In the genomic region with DNA sequence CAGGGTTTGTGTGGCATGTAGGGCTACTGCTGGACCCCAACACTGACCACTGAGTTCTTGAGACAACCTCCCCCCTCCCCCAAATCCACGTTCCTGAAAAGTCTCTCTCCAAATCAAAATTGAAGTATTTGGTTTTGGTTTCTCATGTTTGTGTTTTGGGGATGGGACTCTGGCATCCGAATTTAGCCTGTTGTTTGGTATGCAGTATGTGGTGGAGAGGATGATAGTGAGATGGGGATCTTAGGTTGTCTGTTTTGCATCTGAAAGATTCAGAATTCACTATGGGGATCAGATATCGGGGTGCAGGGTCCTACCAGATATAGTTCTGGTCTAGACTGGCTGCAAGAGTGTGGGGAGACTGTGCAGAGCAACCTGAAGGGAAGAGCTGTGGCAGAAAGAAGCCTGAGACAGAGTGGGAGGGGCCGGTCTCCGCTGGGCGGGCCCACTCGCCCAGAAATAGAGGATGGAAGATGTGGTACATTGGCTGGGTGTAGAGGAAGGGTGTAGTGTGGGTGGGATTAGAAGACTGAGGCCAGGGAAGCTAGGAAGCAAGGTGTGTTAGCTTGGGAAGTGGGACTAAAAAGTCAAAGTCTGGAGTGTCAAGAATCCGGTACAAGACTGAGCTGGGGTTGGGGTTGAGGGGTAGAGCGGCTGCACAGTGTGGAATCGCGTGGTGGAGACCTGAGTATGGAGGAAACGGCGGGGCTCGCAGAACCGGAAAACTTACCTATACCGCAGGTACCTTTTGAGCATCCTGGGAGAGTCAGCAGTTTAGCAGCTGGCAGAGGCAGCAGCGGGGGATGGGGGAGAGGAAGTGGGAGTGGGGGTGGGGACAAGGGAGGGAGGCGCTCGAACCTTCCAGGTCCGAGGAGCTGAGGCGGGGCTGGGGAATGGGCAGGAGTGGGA, we compare ENCODE assay signal across 8 mouse cellular contexts. TPM values are rescaled to one million over a fixed set of nuclear protein-coding genes. Genes with fewer than 3 reads are reported as not detected.
DNase-seq lines count a peak whose midpoint lies in the region; ATAC-seq and TF ChIP-seq lines count a peak whose summit lies in the region.

A gene (plus strand): TSS at position 444 of the 906 bp plus-strand sequence.

- peak; percentile 75 for ATAC-seq in heart, embryonic 12.5 days (ENCODE audit: insufficient number of reproducible peaks, low FRiP score)
- ATAC-seq in kidney, embryonic 15.5 days (replicated peaks; ENCODE audit: low FRiP score): peak; percentile 83
- ATAC-seq in midbrain, postnatal 0 days (ENCODE audit: low FRiP score): peak; percentile 39; the same call in 1 of the 2 replicates

- H3K4me3 ChIP-seq in bone marrow, adult 2 months (replicated peaks; ENCODE audit: control insufficient read depth, low read depth, low read length): peak within 1 kb of the TSS; percentile 85
- peak within 1 kb of the TSS; percentile 84 for H3K4me3 ChIP-seq in embryonic fibroblast, embryonic 13.5 days (ENCODE audit: insufficient read depth, low read length)
- H3K4me3 ChIP-seq in heart, embryonic 12.5 days: peak within 1 kb of the TSS; percentile 66
- peak within 1 kb of the TSS; percentile 53 for H3K4me3 ChIP-seq in kidney, embryonic 15.5 days (replicated peaks)
- H3K4me3 ChIP-seq in liver, adult 2 months (ENCODE audit: insufficient read depth, low read depth, low read length): peak within 1 kb of the TSS; percentile 68
- peak within 1 kb of the TSS; percentile 47 for H3K4me3 ChIP-seq in midbrain, postnatal 0 days (ENCODE audit: low read depth, low read length)

- H3K27ac ChIP-seq in bone marrow, adult 2 months (ENCODE audit: control insufficient read depth, insufficient read depth, low read depth, low read length, poor library complexity): peak within 1 kb of the TSS; percentile 74
- peak within 1 kb of the TSS; percentile 87 for H3K27ac ChIP-seq in embryonic fibroblast, embryonic 13.5 days (ENCODE audit: insufficient read depth, low read length)
- peak within 1 kb of the TSS; percentile 26; the same call in 1 of the 2 replicates for H3K27ac ChIP-seq in heart, embryonic 12.5 days (ENCODE audit: poor library complexity, severe bottlenecking)
- H3K27ac ChIP-seq in kidney, embryonic 15.5 days: peak within 1 kb of the TSS; percentile 74
- peak within 1 kb of the TSS; percentile 15 for H3K27ac ChIP-seq in liver, adult 2 months (replicated peaks; ENCODE audit: insufficient read depth, low read depth, low read length)
- peak within 1 kb of the TSS; percentile 43; the same call in 1 of the 2 replicates for H3K27ac ChIP-seq in midbrain, postnatal 0 days (ENCODE audit: low read depth, low read length)

- H3K9me3 ChIP-seq in heart, embryonic 12.5 days (replicated peaks): no peaks in the 10 kb centered on the region
- no peaks in the 10 kb centered on the region for H3K9me3 ChIP-seq in kidney, embryonic 15.5 days (replicated peaks)
- no peaks in the 10 kb centered on the region for H3K9me3 ChIP-seq in midbrain, postnatal 0 days (ENCODE audit: low read length)

- H3K9ac ChIP-seq in heart, embryonic 12.5 days: peak within 1 kb of the TSS; percentile 77
- peak within 1 kb of the TSS; percentile 31 for H3K9ac ChIP-seq in kidney, embryonic 15.5 days
- peak within 1 kb of the TSS; percentile 20 for H3K9ac ChIP-seq in liver, adult 2 months (ENCODE audit: low read depth, low read length)
- H3K9ac ChIP-seq in midbrain, postnatal 0 days (replicated peaks; ENCODE audit: low read length, poor library complexity, severe bottlenecking): peak within 1 kb of the TSS; percentile 71

- peak; percentile 48 to 54 for DNase-seq in CD8-positive naive resting alpha-beta T cell, adult 2 months (ENCODE audit: low read depth in 2 of 2, low spot score in 2 of 2)
- DNase-seq in liver, adult 2 months (ENCODE audit: extremely low read depth, low read depth, low spot score): peak; percentile 18
- peak; percentile 24 for DNase-seq in midbrain, postnatal 0 days (ENCODE audit: low spot score)
- DNase-seq in splenic B cell, adult 2 months (ENCODE audit: low read depth, low spot score): peak; percentile 61

- H3K27me3 ChIP-seq in heart, embryonic 12.5 days (replicated peaks): no peaks in the 10 kb centered on the region
- no peaks in the 10 kb centered on the region for H3K27me3 ChIP-seq in kidney, embryonic 15.5 days
- H3K27me3 ChIP-seq in liver, adult 2 months (ENCODE audit: control insufficient read depth, insufficient read depth, low read length): no peaks in the 10 kb centered on the region
- H3K27me3 ChIP-seq in midbrain, postnatal 0 days (ENCODE audit: insufficient read depth, low read length): no peaks in the 10 kb centered on the region
- no peaks in the 10 kb centered on the region for H3K27me3 ChIP-seq in splenic B cell, adult 2 months (ENCODE audit: control insufficient read depth, insufficient read depth, low read length, poor library complexity, severe bottlenecking)

- H3K4me1 ChIP-seq in bone marrow, adult 2 months (ENCODE audit: control insufficient read depth, insufficient read depth, low read length): no peaks in the 10 kb centered on the region; the same call in 1 of the 2 replicates
- peaks cover 6% of the 10 kb centered on the region for H3K4me1 ChIP-seq in embryonic fibroblast, embryonic 13.5 days (ENCODE audit: control insufficient read depth, insufficient read depth, low read length)
- H3K4me1 ChIP-seq in heart, embryonic 12.5 days (replicated peaks): peaks cover 21% of the 10 kb centered on the region
- H3K4me1 ChIP-seq in kidney, embryonic 15.5 days: peaks cover 30% of the 10 kb centered on the region
- peaks cover 12% of the 10 kb centered on the region for H3K4me1 ChIP-seq in liver, adult 2 months (ENCODE audit: control insufficient read depth, insufficient read depth, low read length)
- peaks cover 5% of the 10 kb centered on the region; the same call in 1 of the 2 replicates for H3K4me1 ChIP-seq in midbrain, postnatal 0 days (ENCODE audit: insufficient read depth, low read length)

- TF ChIP-seq POLR2A in bone marrow, adult 2 months (IDR thresholded peaks at IDR 0.05; ENCODE audit: borderline replicate concordance, control insufficient read depth, low read depth, low read length): no peak
- TF ChIP-seq POLR2A in embryonic fibroblast, embryonic 13.5 days (IDR thresholded peaks at IDR 0.05; ENCODE audit: low read depth, low read length): peak; percentile 80
- no peak for TF ChIP-seq POLR2A in liver, adult 2 months (IDR thresholded peaks at IDR 0.05; ENCODE audit: extremely low read depth, insufficient read depth, low read length)

- no peak for TF ChIP-seq CTCF in bone marrow, adult 2 months (IDR thresholded peaks at IDR 0.05; ENCODE audit: control insufficient read depth, insufficient read depth, low read length)
- TF ChIP-seq CTCF in embryonic fibroblast, embryonic 13.5 days (IDR thresholded peaks at IDR 0.05; ENCODE audit: borderline replicate concordance, insufficient read depth, low read length): no peak
- TF ChIP-seq CTCF in liver, adult 2 months (IDR thresholded peaks at IDR 0.05; ENCODE audit: low read depth, low read length): no peak
- TF ChIP-seq CTCF in midbrain, postnatal 0 days (IDR thresholded peaks at IDR 0.05): no peak

- peak within 1 kb of the TSS; percentile 81 for H3K4me2 ChIP-seq in heart, embryonic 12.5 days
- peak within 1 kb of the TSS; percentile 79 for H3K4me2 ChIP-seq in kidney, embryonic 15.5 days
- H3K4me2 ChIP-seq in midbrain, postnatal 0 days (ENCODE audit: low read depth, low read length, poor library complexity, severe bottlenecking): peak within 1 kb of the TSS; percentile 84

- no peaks in the 10 kb centered on the region for H3K79me2 ChIP-seq in liver, adult 2 months (ENCODE audit: control insufficient read depth, insufficient read depth, low read length)

- WGBS in bone marrow, adult 2 months: under 1% methylated on average over 21 of the region's 21 CpGs
- WGBS in heart, embryonic 12.5 days: 5% methylated on average over 21 of the region's 21 CpGs
- WGBS in kidney, embryonic 15.5 days: 4% methylated on average over 21 of the region's 21 CpGs
- WGBS in liver, adult 2 months: 5% methylated on average over 21 of the region's 21 CpGs
- whole genome bisulfite sequencing in midbrain, postnatal 0 days: 3% methylated on average over 20 of the region's 21 CpGs

- H3K36me3 ChIP-seq in heart, embryonic 12.5 days: no peaks in the 10 kb centered on the region
- no peaks in the 10 kb centered on the region for H3K36me3 ChIP-seq in kidney, embryonic 15.5 days
- no peaks in the 10 kb centered on the region for H3K36me3 ChIP-seq in liver, adult 2 months (ENCODE audit: control insufficient read depth, insufficient read depth, low read length)
- no peaks in the 10 kb centered on the region for H3K36me3 ChIP-seq in midbrain, postnatal 0 days (ENCODE audit: insufficient read depth, low read length)
- H3K36me3 ChIP-seq in splenic B cell, adult 2 months (ENCODE audit: control insufficient read depth, insufficient read depth, low read length, poor library complexity, severe bottlenecking): peaks cover 2% of the 10 kb centered on the region; the same call in 1 of the 2 replicates

RNA-seq across cellular contexts. Expression of the gene that starts here (rescaled TPM):
- polyA plus RNA-seq in bone marrow, adult 2 months (2011; ENCODE audit: insufficient read depth, insufficient read length, low replicate concordance, missing spikeins): 3.3 and 4.0 TPM in 2 replicates
- polyA plus RNA-seq in embryonic fibroblast, embryonic 13.5 days (2011; ENCODE audit: insufficient read length, low read depth, missing spikeins): 17.9 and 29.4 TPM in 2 replicates
- 2.6 and 2.9 TPM in 2 replicates for polyA plus RNA-seq in heart, embryonic 12.5 days (2016; fragmentation: Nextera tagmentation; extraction: Ambion mirVana)
- polyA plus RNA-seq in kidney, embryonic 15.5 days (2015; fragmentation: Nextera tagmentation; extraction: Ambion mirVana): 3.9 and 4.9 TPM in 2 replicates
- 0.94 and 1.3 TPM in 2 replicates for total RNA-seq in liver, adult 2 months (2014; rRNA removed)
- polyA plus RNA-seq in liver, adult 2 months (2012; rRNA removed): not detected in 2 replicates
- 2.9 and 4.1 TPM in 2 replicates for total RNA-seq in midbrain, postnatal 0 days (2014; rRNA removed)
- 1.9 and 2.1 TPM in 2 replicates for polyA plus RNA-seq in midbrain, postnatal 0 days (2015; fragmentation: Nextera tagmentation; extraction: Ambion mirVana)

Comparison
In these comparisons a context has a peak if more than half of its experiments do, and no peak if none do; other contexts are left out.
1. Peak in every context shown above with its lines: DNase-seq, ATAC-seq, H3K4me3 ChIP-seq and H3K27ac ChIP-seq.
2. H3K27ac ChIP-seq: peak in every context shown above with its lines; median percentile 87 in embryonic fibroblast, embryonic 13.5 days; 74 in bone marrow, adult 2 months; 74 in kidney, embryonic 15.5 days; 43 in midbrain, postnatal 0 days; 26 in heart, embryonic 12.5 days; 15 in liver, adult 2 months.
3. H3K9ac ChIP-seq: peak in every context shown above with its lines; median percentile 77 in heart, embryonic 12.5 days; 71 in midbrain, postnatal 0 days; 31 in kidney, embryonic 15.5 days; 20 in liver, adult 2 months.